Mouse (Mus musculus) heart, postnatal 0 days (tissue): ENCODE measurements around the gene Bhlhe23.

Experiments used
- CTCF ChIP-seq: IDR thresholded peaks from 2 replicates; pipeline ENCODE4 v1.5.1; 2016; ENCODE audit warnings: antibody characterized with exemption, control low read depth, low read depth
- EP300 ChIP-seq: IDR thresholded peaks from 2 replicates; pipeline ENCODE4 v1.6.1; 2016; ENCODE audit warnings: antibody characterized with exemption, low read depth

DNA sequence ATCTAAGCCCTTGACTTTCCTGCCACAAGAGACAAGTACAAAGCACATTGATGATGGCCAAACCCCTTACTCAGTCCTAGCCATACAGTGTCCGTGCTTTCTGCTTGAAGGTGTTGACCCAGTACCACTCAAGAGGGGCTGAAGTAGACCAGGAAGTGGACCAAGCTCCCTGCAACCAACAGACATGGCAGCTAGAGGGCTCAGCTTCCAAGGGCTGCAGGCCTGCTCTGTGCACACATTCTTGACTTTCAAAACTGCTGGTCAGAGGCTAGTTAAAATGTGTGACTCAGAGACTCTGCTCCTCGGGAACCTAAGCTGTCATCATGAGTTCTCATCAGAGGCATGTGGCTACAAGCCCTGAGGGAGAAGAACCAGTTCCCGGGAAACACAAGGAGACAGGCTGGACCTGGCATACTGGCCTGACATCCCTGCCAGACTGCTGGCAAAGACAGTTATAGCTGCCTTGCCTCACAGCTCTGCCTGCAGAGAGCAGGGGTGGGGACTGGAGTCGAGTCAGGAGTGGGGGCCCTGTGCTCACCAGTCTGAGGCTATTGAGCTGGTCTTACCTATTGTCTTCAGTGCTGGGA, 37.4 kb upstream of the Bhlhe23 start:
- TF ChIP-seq EP300 = no peak
- no peak for TF ChIP-seq CTCF
